Mouse (Mus musculus) effector memory CD4-positive, alpha-beta T cell, adult 5 months (primary cell): ENCODE results near the gene BC030499. TPM values are rescaled to one million over a fixed set of nuclear protein-coding genes. Genes with fewer than 3 reads are reported as not detected.

ENCODE experiments used
- polyA plus RNA-seq: library from polyadenylated mRNA; unstranded; fragments of 100-300 nt; shearing (Covaris generic); gene quantifications from one replicate; pipeline ENCODE4 v1.2.1, GENCODE M21; 2017

Gene BC030499
- polyA plus RNA-seq = not detected

DNA sequence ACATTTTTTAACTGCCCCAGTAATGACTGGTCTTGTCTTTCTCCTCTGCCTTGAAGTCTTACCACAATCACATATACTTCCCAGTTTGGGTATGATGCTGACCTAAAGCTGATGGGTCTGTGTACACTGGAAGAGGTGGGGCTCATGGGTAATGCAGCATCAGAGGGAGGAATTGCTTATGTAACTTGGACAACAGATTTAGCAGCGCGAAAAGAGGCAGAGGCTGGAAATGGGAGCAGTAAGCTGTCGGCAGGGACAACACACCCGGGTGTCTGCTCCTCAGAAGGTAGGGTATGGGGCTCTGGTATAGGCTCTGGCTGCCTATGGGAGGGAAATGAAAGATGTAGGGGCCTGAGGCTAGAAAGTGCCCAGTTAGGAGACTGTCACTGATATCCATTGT lies at the start of gene BC030499:
BC030499 (plus strand) TSS at position 188 of the 400 bp plus-strand sequence.

DNA sequence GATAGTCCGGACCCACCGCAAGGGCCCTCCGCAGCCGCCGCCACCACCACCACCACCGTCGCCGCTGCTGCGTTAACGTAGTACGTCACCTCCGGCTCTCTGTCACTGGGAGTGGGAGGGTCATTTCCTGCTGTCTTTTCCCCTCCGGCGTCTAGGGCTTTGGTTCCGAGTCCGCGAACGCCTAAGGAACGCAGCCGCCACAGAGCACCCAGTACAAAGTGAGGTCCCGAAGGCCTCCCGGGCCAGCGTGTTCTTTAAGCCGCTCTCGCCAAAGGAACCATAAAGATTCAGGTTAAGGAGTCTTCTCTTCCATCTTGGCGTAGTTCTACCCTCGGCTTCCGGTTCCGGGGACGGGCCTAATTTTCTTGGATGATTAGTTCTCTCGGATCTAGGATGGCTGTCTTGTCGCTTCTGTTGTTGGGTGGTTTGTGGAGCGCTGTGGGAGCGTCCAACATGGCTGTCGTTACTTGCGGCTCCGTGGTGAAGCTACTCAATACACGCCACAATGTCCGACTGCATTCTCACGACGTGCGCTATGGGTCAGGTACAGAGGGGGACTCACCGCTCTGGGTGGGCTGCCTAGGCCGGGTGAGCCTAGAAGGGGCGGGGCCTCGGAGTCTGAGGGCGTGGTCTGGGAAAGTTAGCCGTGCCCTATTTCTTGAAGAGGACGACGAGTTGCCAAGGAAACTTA lies 44.9 kb upstream of the BC030499 start, which contains the start of the genes Sdf2 and Supt6:
Sdf2 (plus strand) TSS at position 120 of the 691 bp plus-strand sequence.
Supt6 (minus strand) TSS at position 361 of the 691 bp plus-strand sequence.

DNA sequence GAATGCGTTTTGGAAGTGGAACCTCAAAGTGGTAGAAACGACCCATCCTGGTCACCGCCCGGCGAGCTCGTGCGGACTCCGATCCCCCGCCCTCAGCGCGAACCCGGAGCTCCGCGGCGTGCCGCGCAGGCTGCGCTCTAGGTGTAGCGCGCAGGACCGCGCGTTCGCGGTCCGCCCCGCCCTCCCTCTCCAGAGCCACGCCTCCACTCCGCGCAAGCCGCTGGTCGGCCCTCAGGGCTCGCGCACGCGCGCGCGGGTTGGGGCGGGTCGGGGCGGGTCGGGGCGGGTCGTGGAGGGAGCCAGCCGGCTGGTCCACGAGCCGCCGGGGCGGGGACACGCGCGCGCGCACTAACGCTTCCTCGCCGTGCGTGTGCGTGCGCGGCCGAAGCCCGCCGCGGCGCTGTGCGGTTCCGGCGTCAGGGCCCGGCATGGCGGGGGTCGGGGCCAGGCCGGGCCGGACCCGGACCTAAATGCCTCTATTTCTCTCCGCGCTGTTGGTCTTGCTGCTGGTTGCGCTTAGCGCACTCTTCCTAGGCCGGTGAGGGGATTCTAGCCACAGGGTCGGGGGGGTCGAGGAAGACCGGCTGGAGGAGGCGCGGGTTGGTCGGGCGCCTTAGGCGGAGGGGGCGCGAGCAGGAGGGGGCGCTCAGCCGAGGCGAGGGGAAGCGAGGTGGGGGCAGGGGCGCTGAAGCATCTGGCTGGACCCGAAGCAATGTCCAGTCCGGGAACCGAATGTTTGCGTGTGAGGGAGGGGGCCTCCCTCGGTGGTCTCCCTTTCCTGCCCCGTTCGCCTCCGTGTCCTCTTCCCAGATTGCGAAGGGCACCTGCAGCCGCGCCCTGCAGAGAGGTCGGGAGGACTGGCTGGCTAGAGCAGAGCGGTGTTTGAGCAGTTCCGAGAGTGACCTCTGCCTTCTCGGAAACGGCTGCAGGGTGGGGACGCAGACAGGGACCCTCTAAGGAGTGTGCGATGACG lies 29.0 kb upstream of the BC030499 start, which contains the start of gene 2610507B11Rik:
2610507B11Rik (plus strand) TSS at position 373 of the 973 bp plus-strand sequence.

DNA sequence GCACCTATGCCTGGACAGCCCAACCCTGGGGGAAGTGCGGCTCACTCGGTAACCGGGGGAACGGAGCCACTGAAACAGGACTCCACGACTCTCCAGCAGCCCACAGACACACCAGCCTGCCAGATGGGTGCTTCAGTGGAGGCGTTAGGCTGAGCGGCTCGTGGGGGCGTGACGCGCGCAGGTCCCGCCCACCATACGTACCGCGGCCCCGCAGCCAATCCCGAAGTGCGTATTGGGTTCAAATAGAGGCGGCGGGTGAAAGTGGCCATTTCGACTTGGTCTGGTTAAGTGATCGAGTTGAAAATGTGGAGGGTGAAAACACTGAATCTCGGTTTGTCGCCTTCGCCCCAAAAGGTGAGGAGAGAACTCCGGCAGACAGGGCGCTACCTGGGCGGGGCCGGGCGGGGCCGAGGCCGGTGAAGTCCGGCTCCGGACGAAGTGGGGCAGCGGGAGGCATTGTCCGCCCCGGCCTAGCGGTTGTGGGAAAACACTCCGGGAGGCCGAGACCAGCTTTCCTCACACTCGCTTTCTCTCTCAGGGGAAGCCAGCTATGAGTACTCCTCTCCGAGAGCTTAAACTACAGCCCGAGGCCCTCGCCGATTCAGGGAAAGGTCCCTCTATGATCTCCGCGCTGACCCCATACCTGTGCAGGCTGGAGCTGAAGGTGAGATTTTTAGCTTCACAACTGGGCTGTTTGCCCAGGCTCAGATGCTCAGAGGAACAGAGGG lies 10.9 kb downstream of the BC030499 start, which contains the start of gene Spag5:
Spag5 (plus strand) TSS at position 173 of the 728 bp plus-strand sequence.

DNA sequence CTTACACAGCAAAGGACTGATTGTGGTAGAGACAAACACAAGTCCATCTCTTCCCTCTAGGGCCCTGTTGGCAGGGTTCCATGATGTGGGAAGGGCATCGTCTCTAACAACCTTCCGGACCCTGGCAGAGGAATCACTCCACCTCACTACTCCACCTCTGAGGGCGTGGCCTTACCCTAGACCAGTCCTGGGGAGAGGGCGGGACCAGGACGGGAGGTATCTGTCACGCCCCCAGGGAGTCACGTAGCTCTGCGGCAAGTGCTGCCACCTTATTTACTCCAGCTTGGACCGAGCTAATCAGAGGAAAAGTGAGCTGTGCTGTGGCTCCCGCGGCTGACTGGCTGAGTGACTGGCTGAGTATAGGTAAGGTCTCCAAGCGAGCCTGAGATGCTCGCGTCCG lies 32.2 kb downstream of the BC030499 start, which contains the start of gene Aldoc:
Aldoc (plus strand) TSS at position 109 of the 400 bp plus-strand sequence.

DNA sequence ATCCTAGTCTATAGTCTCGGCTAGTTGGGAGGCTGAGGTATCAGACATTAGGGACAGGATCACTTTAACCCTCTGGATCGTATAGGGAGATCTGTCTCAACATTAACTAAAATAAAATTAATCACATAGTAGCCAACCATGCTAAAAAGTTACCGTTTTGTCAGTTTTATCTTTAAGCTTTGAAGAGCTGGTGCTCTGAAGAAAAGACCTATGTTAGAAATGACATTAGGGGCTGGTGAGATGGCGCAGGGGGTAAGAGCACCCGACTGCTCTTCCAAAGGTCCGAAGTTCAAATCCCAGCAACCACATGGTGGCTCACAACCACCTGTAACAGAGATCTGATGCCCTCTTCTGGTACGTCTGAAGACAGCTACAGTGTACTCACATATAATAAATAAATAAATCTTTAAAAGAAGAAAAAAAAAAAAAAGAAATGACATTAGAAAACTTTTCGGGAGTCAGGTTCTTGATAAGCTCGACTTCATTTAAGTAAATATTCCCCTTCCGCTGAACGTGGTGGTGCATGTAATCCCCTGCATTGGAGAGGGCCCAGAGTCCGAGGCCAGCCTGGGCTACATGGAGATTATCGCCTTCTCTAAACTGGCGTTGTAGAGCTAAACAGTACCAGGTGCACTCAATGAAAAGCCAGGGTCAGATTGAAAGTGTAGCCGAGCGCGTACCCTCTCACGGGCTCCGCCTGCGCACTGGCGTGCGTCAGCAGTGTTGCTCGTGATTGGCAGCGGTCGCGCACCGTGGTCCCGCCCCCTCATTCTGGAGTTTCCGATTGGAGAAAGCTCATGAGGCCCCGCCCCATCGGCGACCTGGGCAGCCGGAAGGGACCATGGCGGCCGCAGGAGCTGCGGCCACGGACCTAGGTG lies 37.2 kb downstream of the BC030499 start, which contains the start of gene Pigs:
Pigs (plus strand) TSS at position 782 of the 878 bp plus-strand sequence.

DNA sequence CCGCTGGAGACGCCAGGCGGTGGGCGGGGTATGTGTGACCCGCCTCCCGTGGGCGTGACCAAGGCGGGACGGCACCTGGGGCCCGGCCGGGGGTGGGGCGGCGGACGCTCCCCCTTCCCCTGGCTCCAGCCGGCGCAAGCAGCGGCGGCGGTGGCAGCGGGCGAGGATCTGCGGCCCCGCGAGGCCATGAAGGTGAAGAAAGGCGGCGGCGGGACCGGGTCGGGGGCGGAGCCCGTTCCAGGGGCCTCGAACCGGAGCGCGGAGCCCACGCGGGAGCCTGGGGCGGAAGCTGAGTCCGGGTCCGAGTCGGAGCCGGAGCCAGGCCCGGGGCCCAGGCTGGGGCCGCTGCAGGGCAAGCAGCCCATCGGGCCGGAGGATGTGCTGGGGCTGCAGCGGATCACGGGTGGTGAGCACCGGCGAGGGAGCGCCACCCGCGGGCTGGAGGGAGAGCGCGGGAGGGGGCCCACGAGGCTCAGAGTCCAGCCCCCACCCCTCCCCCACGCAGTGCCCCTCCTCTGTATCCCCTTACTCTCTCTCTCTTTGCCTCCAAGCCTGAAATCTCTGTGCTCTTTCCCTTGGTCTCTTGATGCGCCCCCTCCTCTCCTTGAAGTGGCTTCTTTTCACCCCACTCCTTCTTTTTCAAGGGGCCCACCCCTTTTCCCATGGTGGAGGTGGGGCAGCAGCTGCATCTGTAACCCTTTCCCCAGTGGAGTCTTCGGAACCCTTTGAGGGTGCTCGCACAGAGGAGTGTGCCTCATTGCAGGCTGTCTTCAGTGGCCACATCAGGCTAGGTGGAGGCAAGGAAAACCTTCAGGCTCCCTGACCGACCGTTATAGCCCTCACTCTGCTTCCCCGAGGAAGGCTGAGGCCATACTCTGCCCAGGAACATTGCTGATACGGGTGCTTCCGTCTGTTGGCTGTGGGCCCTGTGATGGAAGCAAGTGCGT lies 53.0 kb downstream of the BC030499 start, which contains the start of gene Unc119:
Unc119 (plus strand) TSS at position 102 of the 947 bp plus-strand sequence.

Other genes starting within 250 kb of the BC030499 start
- gene Eral1, start 210.5 kb upstream of the BC030499 start, polyA plus RNA-seq = 21.6 TPM
- gene Fam222b, start 196.2 kb upstream of the BC030499 start, polyA plus RNA-seq = 17.6 TPM
- gene Traf4, start 125.3 kb upstream of the BC030499 start, polyA plus RNA-seq = 108 TPM
- gene Nek8, start 114.2 kb upstream of the BC030499 start, polyA plus RNA-seq = 15.5 TPM
- gene Tlcd1, start 114.1 kb upstream of the BC030499 start, polyA plus RNA-seq = 7.0 TPM
- 1,692 TPM for gene Rpl23a, start 107.3 kb upstream of the BC030499 start, polyA plus RNA-seq
- not detected for gene Rab34, start 102.4 kb upstream of the BC030499 start, polyA plus RNA-seq
- gene Proca1, start 97.4 kb upstream of the BC030499 start, polyA plus RNA-seq = not detected
- gene Sdf2, start 45.1 kb upstream of the BC030499 start, polyA plus RNA-seq = 104 TPM
- gene Supt6, start 44.9 kb upstream of the BC030499 start, polyA plus RNA-seq = 42.6 TPM
- gene 2610507B11Rik, start 29.1 kb upstream of the BC030499 start, polyA plus RNA-seq = 57.5 TPM
- 1.2 TPM for gene Spag5, start 10.7 kb downstream of the BC030499 start, polyA plus RNA-seq
- gene Aldoc, start 32.1 kb downstream of the BC030499 start, polyA plus RNA-seq = 3.8 TPM
- 65.6 TPM for gene Pigs, start 37.6 kb downstream of the BC030499 start, polyA plus RNA-seq
- 30.0 TPM for gene Unc119, start 52.6 kb downstream of the BC030499 start, polyA plus RNA-seq
- not detected for gene Foxn1, start 95.7 kb downstream of the BC030499 start, polyA plus RNA-seq
- not detected for gene Slc13a2, start 131.4 kb downstream of the BC030499 start, polyA plus RNA-seq
- 1.0 TPM for gene Slc46a1, start 174.9 kb downstream of the BC030499 start, polyA plus RNA-seq
- gene Sarm1, start 206.9 kb downstream of the BC030499 start, polyA plus RNA-seq = 1.8 TPM
- gene Vtn, start 208.2 kb downstream of the BC030499 start, polyA plus RNA-seq = not detected
- gene Sebox, start 212.6 kb downstream of the BC030499 start, polyA plus RNA-seq = not detected
- 16.0 TPM for gene Tmem199, start 221.3 kb downstream of the BC030499 start, polyA plus RNA-seq
- gene Poldip2, start 221.4 kb downstream of the BC030499 start, polyA plus RNA-seq = 31.8 TPM
- 11.7 TPM for gene Tnfaip1, start 245.5 kb downstream of the BC030499 start, polyA plus RNA-seq
- 50.3 TPM for gene Ift20, start 245.5 kb downstream of the BC030499 start, polyA plus RNA-seq